Mouse (Mus musculus) ES-Bruce4 (cell line): ENCODE data around the gene Serac1. TPM values are rescaled to one million over a fixed set of nuclear protein-coding genes. Genes with fewer than 3 reads are reported as not detected.

Experiments used
- H3K27ac ChIP-seq: 2 replicates; pipeline ENCODE4 v1.5.1; 2012; ENCODE audit warnings: low read length, inconsistent platforms; ENCODE audit not compliant: insufficient read depth
- H3K27me3 ChIP-seq: 2 replicates; pipeline ENCODE4 v1.6.1; 2012; ENCODE audit warnings: mild to moderate bottlenecking, low read length, inconsistent platforms; ENCODE audit not compliant: control insufficient read depth, poor library complexity, insufficient read depth, severe bottlenecking
- H3K36me3 ChIP-seq: 2 replicates; pipeline ENCODE4 v1.6.1; 2012; ENCODE audit warnings: inconsistent platforms, mild to moderate bottlenecking, low read length, moderate library complexity; ENCODE audit not compliant: control insufficient read depth, poor library complexity, insufficient read depth, severe bottlenecking
- H3K4me1 ChIP-seq: one replicate; pipeline ENCODE4 v1.8.1; 2011; ENCODE audit warnings: low read length; ENCODE audit not compliant: control insufficient read depth, insufficient read depth
- H3K4me3 ChIP-seq: 2 replicates; pipeline ENCODE4 v1.5.1; 2011; ENCODE audit warnings: low read depth, mild to moderate bottlenecking, low read length
- H3K9ac ChIP-seq: 2 replicates; pipeline ENCODE4 v1.6.1; 2012; ENCODE audit warnings: low read depth, mild to moderate bottlenecking, inconsistent platforms; ENCODE audit not compliant: poor library complexity, severe bottlenecking
- H3K9me3 ChIP-seq: replicated peaks from 2 replicates; pipeline ENCODE4 v1.6.1; 2012; ENCODE audit warnings: mild to moderate bottlenecking, low read length, inconsistent platforms; ENCODE audit not compliant: control insufficient read depth, poor library complexity, insufficient read depth, severe bottlenecking
- CTCF ChIP-seq: IDR thresholded peaks from one replicate; pipeline ENCODE4 v1.8.1; 2011; ENCODE audit warnings: low read depth, low read length
- EP300 ChIP-seq: IDR thresholded peaks from 2 replicates; pipeline ENCODE4 v1.6.1; 2011; ENCODE audit warnings: low read depth, low read length; ENCODE audit not compliant: insufficient read depth
- POLR2A ChIP-seq: IDR thresholded peaks from one replicate; pipeline ENCODE4 v1.8.1; 2011; ENCODE audit warnings: low read length; ENCODE audit not compliant: insufficient read depth
- polyA plus RNA-seq: library from polyadenylated mRNA; stranded (reverse); fragments of >200 nt; gene quantifications from 2 replicates; pipeline ENCODE4 v1.2.4, GENCODE M21; 2011; ENCODE audit warnings: low read depth; ENCODE audit not compliant: missing spikeins, insufficient read depth, insufficient read length

Gene Serac1
- polyA plus RNA-seq, 1 experiment = 22.6 TPM

DNA sequence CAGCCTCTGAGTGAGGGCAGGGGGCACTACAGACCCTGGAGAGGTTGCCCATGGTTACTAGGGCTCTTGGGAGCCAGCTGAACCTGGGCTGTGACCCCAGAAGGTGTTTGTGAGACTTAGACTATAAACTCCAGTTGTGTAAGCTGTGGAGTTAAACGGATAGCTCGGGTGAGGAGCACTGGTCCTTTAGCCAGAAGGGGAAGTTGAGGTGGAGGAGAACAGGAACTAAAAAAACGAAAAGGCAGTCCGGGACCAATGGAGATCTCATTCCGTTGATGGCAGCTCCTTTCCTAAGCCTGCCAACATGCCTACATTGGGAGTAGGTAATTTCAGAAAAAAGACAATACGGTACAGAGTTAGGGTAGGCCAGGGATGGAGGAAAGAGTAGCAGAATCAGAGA lies 78.2 kb downstream of the Serac1 start:
- Histone ChIP-seq H3K9ac (no peak overlapping the region), H3K27me3 (no peaks in the 10 kb centered on the region), H3K4me1 (peaks cover 2% of the 10 kb centered on the region), H3K4me3 (no peak overlapping the region), H3K27ac (no peak overlapping the region), H3K9me3 (no peaks in the 10 kb centered on the region), H3K36me3 (no peaks in the 10 kb centered on the region)
- TF ChIP-seq EP300 (no peak), POLR2A (no peak), CTCF (no peak)

DNA sequence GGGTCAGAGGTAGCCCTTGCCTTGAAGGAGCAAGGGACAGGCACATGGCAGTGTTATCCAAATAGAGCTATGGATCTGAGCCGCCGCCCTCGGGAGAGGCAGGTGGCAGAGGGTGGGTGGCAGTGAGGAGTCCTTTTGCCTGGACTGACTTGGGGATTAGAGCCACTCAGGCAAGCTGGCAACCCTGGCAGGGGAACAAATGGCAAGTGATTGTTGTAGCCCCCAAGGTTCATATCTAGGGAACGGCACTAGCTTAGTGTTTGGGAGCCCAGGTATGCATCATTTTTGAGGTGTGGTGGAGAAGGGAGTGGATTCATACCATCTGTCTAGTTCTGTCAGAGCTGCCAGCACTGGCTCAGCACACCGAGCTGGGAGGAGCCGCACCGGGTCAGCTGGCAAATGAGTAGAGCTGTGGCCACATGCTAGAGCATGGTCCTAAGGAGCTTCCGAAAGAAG lies 78.6 kb downstream of the Serac1 start:
- no peaks in the 10 kb centered on the region for H3K36me3 ChIP-seq
- no peaks in the 10 kb centered on the region for H3K9me3 ChIP-seq
- peaks cover 2% of the 10 kb centered on the region for H3K4me1 ChIP-seq
- H3K4me3 ChIP-seq = no peak overlapping the region
- no peak overlapping the region for H3K27ac ChIP-seq
- TF ChIP-seq POLR2A (no peak), EP300 (no peak), CTCF (no peak)
- no peaks in the 10 kb centered on the region for H3K27me3 ChIP-seq
- no peak overlapping the region for H3K9ac ChIP-seq

GRCm38 (mm10) chr17:5999039-5999543 lies 80.5 kb downstream of the Serac1 start:
- Histone ChIP-seq H3K9ac (no peak overlapping the region), H3K4me1 (peaks cover 2% of the 10 kb centered on the region), H3K27ac (no peak overlapping the region), H3K27me3 (no peaks in the 10 kb centered on the region), H3K9me3 (no peaks in the 10 kb centered on the region), H3K4me3 (no peak overlapping the region), H3K36me3 (no peaks in the 10 kb centered on the region)
- TF ChIP-seq POLR2A (no peak), CTCF (no peak), EP300 (no peak)

DNA sequence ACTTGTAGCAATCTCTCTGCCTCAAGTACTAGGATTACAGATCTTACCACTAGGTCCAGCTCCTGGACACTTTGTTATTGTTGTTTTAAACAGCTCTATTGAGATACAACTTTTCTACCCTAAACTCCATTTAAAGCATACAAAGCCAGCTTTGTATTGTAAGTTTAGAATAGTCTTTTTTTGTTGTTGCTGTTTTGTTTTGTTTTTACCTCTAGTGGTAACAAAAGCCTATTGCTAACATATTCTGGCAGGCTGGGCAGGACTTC lies 81.4 kb downstream of the Serac1 start:
- Histone ChIP-seq H3K4me3 (no peak overlapping the region), H3K27me3 (no peaks in the 10 kb centered on the region), H3K9ac (no peak overlapping the region), H3K36me3 (no peaks in the 10 kb centered on the region), H3K9me3 (no peaks in the 10 kb centered on the region), H3K4me1 (peaks cover 2% of the 10 kb centered on the region), H3K27ac (no peak overlapping the region)
- TF ChIP-seq CTCF = no peak
- TF ChIP-seq EP300 = no peak
- TF ChIP-seq POLR2A = no peak

DNA sequence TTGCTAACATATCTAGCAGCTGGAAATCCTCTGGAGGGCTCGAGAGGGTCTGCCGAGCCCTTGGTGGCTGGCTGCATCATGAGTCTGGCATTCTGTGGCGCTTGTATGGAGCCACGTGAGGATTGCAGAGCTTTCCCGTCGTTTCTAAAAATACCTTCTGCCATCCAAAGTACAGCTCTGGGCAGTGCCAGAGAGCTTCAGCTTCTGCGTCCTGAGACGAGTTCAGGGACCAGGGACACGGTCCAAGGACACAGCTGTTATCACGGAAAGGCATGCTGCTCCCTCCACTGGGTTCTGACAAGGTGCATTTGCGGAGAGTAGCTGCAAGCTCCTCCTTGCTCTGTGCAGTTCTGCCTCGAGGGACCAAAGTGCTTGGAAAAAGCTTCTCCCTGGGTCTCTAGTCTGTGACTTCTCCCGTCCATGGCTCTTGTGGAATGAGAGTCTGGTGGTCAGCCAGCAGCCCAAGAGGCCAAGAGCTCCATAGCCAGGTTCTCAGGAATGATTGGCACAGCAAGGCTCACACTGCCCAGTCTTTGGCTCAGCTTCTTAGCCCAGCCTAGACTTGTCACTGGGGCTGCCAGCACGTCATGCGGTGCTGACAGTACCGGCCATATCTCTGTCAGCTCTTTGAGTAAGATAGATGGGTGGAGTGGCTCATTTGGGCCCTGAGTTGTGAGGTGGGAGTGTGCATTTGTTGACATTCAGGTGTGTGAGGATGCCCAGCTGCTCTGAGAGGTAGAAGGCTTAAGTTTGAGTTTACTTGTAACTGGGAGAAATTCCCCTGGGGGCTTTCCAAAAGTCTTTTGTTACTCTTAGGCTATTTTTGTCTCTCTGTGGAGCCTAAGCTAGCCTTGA lies 81.9 kb downstream of the Serac1 start:
- peaks cover 2% of the 10 kb centered on the region for H3K4me1 ChIP-seq
- no peaks in the 10 kb centered on the region for H3K27me3 ChIP-seq
- H3K9ac ChIP-seq = no peak overlapping the region
- no peaks in the 10 kb centered on the region for H3K9me3 ChIP-seq
- no peak for TF ChIP-seq CTCF
- no peaks in the 10 kb centered on the region for H3K36me3 ChIP-seq
- H3K4me3 ChIP-seq = no peak overlapping the region
- H3K27ac ChIP-seq = no peak overlapping the region

DNA sequence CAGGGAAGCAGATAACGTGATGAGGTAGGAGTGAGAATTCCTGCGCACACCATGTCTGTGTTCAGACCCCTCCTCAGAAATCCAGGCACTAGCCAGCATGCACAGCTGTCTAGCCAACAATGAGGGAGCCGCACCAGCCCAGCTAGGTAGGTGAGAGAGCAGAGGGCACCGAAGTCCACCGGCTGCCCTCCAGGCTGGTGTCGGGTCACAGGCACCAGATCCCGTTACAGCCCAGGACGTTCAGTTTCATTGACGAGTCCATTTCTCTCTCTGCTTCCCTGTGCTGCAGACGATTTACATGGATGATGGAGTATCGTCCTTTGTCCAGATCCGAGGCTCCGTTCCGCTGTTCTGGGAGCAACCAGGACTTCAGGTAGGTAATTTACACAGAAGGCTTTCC lies 83.0 kb downstream of the Serac1 start:
- peaks cover 2% of the 10 kb centered on the region for H3K4me1 ChIP-seq
- TF ChIP-seq EP300 = no peak
- no peak for TF ChIP-seq POLR2A
- no peak for TF ChIP-seq CTCF
- H3K27me3 ChIP-seq = no peaks in the 10 kb centered on the region
- no peak overlapping the region for H3K27ac ChIP-seq
- H3K9ac ChIP-seq = no peak overlapping the region
- no peaks in the 10 kb centered on the region for H3K9me3 ChIP-seq
- H3K36me3 ChIP-seq = no peaks in the 10 kb centered on the region
- no peak overlapping the region for H3K4me3 ChIP-seq
